Mouse (Mus musculus): ENCODE results near the gene Chmp5. TPM values are rescaled to one million over a fixed set of nuclear protein-coding genes. Genes with fewer than 3 reads are reported as not detected.
"Not testable (repeated sequence)": the region's sequence is repeated elsewhere in the genome, so short reads cannot be mapped to it uniquely, and the experiment has no call there.

Chmp5 gene
- polyA plus RNA-seq, 1 experiment from 2014 or later: 112 TPM

- H3K27me3 ChIP-seq: no peaks in the 10 kb centered on the region
- ATAC-seq (ENCODE audit: borderline replicate concordance, extremely low read depth, low FRiP score, low TSS enrichment): no peak
- no peaks in the 10 kb centered on the region for H3K9me3 ChIP-seq
- H3K9ac ChIP-seq: no peak overlapping the region
- H3K4me3 ChIP-seq: no peak overlapping the region
- H3K4me2 ChIP-seq: no peak overlapping the region
- WGBS: 73% methylated on average over 2 of the region's 2 CpGs
- no peak overlapping the region for H3K27ac ChIP-seq
- H3K36me3 ChIP-seq: no peaks in the 10 kb centered on the region
- H3K4me1 ChIP-seq: no peaks in the 10 kb centered on the region
Measured at GRCm38 (mm10) chr4:40920576-40920975, 27.6 kb upstream of the Chmp5 start.

GRCm38 (mm10) chr4:40921288-40921687 lies 26.9 kb upstream of the Chmp5 start:
- no peak for ATAC-seq (ENCODE audit: borderline replicate concordance, extremely low read depth, low FRiP score, low TSS enrichment)
- H3K27ac ChIP-seq: no peak overlapping the region

GRCm38 (mm10) chr4:40923087-40923651 lies 25.0 kb upstream of the Chmp5 start:
- 68% methylated on average over 6 of the region's 6 CpGs for WGBS
- Histone ChIP-seq H3K27me3 (no peaks in the 10 kb centered on the region), H3K27ac (no peak overlapping the region), H3K9me3 (no peaks in the 10 kb centered on the region), H3K4me1 (no peaks in the 10 kb centered on the region), H3K9ac (no peak overlapping the region), H3K4me3 (no peak overlapping the region), H3K36me3 (no peaks in the 10 kb centered on the region), H3K4me2 (no peak overlapping the region)
- ATAC-seq (ENCODE audit: borderline replicate concordance, extremely low read depth, low FRiP score, low TSS enrichment): no peak

More at GRCm38 (mm10) chr4:40921288-40921687, 26.9 kb upstream of the Chmp5 start:
- Histone ChIP-seq H3K9ac (no peak overlapping the region), H3K4me3 (no peak overlapping the region), H3K9me3 (no peaks in the 10 kb centered on the region), H3K36me3 (no peaks in the 10 kb centered on the region), H3K4me1 (no peaks in the 10 kb centered on the region), H3K27me3 (no peaks in the 10 kb centered on the region), H3K4me2 (no peak overlapping the region)
- 54% methylated on average over 3 of the region's 3 CpGs for WGBS

- Histone ChIP-seq H3K4me1 (no peaks in the 10 kb centered on the region), H3K9ac (no peak overlapping the region), H3K9me3 (no peaks in the 10 kb centered on the region), H3K36me3 (no peaks in the 10 kb centered on the region), H3K27ac (no peak overlapping the region), H3K4me3 (no peak overlapping the region), H3K27me3 (no peaks in the 10 kb centered on the region), H3K4me2 (no peak overlapping the region)
- no peak for ATAC-seq (ENCODE audit: borderline replicate concordance, extremely low read depth, low FRiP score, low TSS enrichment)
- 49% methylated on average over 3 of the region's 3 CpGs for WGBS
Measured at GRCm38 (mm10) chr4:40925568-40925967, 22.6 kb upstream of the Chmp5 start.

- no peak overlapping the region for H3K9ac ChIP-seq
- WGBS: 86% methylated on average over 7 of the region's 7 CpGs
- ATAC-seq (ENCODE audit: borderline replicate concordance, extremely low read depth, low FRiP score, low TSS enrichment): no peak
- no peaks in the 10 kb centered on the region for H3K27me3 ChIP-seq
- no peaks in the 10 kb centered on the region for H3K9me3 ChIP-seq
- peaks cover 15% of the 10 kb centered on the region for H3K36me3 ChIP-seq
- no peak overlapping the region for H3K27ac ChIP-seq
- no peak overlapping the region for H3K4me3 ChIP-seq
- H3K4me1 ChIP-seq: no peaks in the 10 kb centered on the region
- no peak overlapping the region for H3K4me2 ChIP-seq
Measured at GRCm38 (mm10) chr4:40929046-40929445, 19.2 kb upstream of the Chmp5 start.

GRCm38 (mm10) chr4:40933694-40934093 lies 14.5 kb upstream of the Chmp5 start:
- Histone ChIP-seq H3K9me3 (no peaks in the 10 kb centered on the region), H3K27me3 (no peaks in the 10 kb centered on the region), H3K27ac (no peak overlapping the region), H3K9ac (no peak overlapping the region), H3K4me3 (no peak overlapping the region), H3K4me1 (no peaks in the 10 kb centered on the region), H3K36me3 (peaks cover 51% of the 10 kb centered on the region), H3K4me2 (no peak overlapping the region)
- no peak for ATAC-seq (ENCODE audit: borderline replicate concordance, extremely low read depth, low FRiP score, low TSS enrichment)
- WGBS: 70% methylated on average over 5 of the region's 5 CpGs

GRCm38 (mm10) chr4:40934369-40934768 lies 13.8 kb upstream of the Chmp5 start:
- not testable (repeated sequence) for H3K4me2 ChIP-seq; ATAC-seq (ENCODE audit: borderline replicate concordance, extremely low read depth, low FRiP score, low TSS enrichment); H3K9me3 ChIP-seq; H3K4me3 ChIP-seq; H3K27me3 ChIP-seq; H3K9ac ChIP-seq; H3K27ac ChIP-seq; H3K4me1 ChIP-seq
- 85% methylated on average over 3 of the region's 3 CpGs for WGBS
- H3K36me3 ChIP-seq: peaks cover 57% of the 10 kb centered on the region

GRCm38 (mm10) chr4:40936175-40936839 lies 11.9 kb upstream of the Chmp5 start:
- Histone ChIP-seq H3K36me3 (peaks cover 77% of the 10 kb centered on the region), H3K9ac (no peak overlapping the region), H3K4me1 (no peaks in the 10 kb centered on the region), H3K4me3 (no peak overlapping the region), H3K27ac (no peak overlapping the region), H3K4me2 (no peak overlapping the region), H3K9me3 (no peaks in the 10 kb centered on the region; the same call in 1 of the 2 replicates), H3K27me3 (no peaks in the 10 kb centered on the region)
- no peak for ATAC-seq (ENCODE audit: borderline replicate concordance, extremely low read depth, low FRiP score, low TSS enrichment)
- WGBS: 79% methylated on average over 9 of the region's 9 CpGs

GRCm38 (mm10) chr4:40938793-40939192 lies 9.4 kb upstream of the Chmp5 start:
- WGBS: 89% methylated on average over 5 of the region's 5 CpGs
- ATAC-seq (ENCODE audit: borderline replicate concordance, extremely low read depth, low FRiP score, low TSS enrichment): no peak
- H3K36me3 ChIP-seq: peaks cover 89% of the 10 kb centered on the region
- H3K27me3 ChIP-seq: no peaks in the 10 kb centered on the region
- H3K9me3 ChIP-seq: no peaks in the 10 kb centered on the region; the same call in 1 of the 2 replicates
- no peak overlapping the region for H3K9ac ChIP-seq
- no peak overlapping the region for H3K4me3 ChIP-seq
- no peak overlapping the region for H3K27ac ChIP-seq
- H3K4me2 ChIP-seq: no peak overlapping the region
- H3K4me1 ChIP-seq: no peaks in the 10 kb centered on the region

- ATAC-seq (ENCODE audit: borderline replicate concordance, extremely low read depth, low FRiP score, low TSS enrichment): no peak
- peaks cover 11% of the 10 kb centered on the region for H3K4me1 ChIP-seq
- H3K9ac ChIP-seq: no peak overlapping the region
- H3K27me3 ChIP-seq: no peaks in the 10 kb centered on the region
- H3K4me3 ChIP-seq: no peak overlapping the region
- 97% methylated on average over 5 of the region's 5 CpGs for WGBS
- no peak overlapping the region for H3K4me2 ChIP-seq
- H3K36me3 ChIP-seq: peaks cover 71% of the 10 kb centered on the region
- H3K27ac ChIP-seq: no peak overlapping the region
- H3K9me3 ChIP-seq: no peaks in the 10 kb centered on the region; the same call in 1 of the 2 replicates
Measured at GRCm38 (mm10) chr4:40943651-40944050, 4.6 kb upstream of the Chmp5 start.

GRCm38 (mm10) chr4:40946516-40947121 lies 1.6 kb upstream of the Chmp5 start:
- ATAC-seq (ENCODE audit: borderline replicate concordance, extremely low read depth, low FRiP score, low TSS enrichment): no peak
- H3K36me3 ChIP-seq: peaks cover 53% of the 10 kb centered on the region
- H3K4me1 ChIP-seq: peaks cover 20% of the 10 kb centered on the region
- 77% methylated on average over 7 of the region's 7 CpGs for WGBS
- H3K4me3 ChIP-seq: peak overlapping the region; percentile 84
- H3K9ac ChIP-seq: peak overlapping the region; percentile 87
- no peak overlapping the region for H3K27ac ChIP-seq
- no peaks in the 10 kb centered on the region for H3K9me3 ChIP-seq
- H3K4me2 ChIP-seq: peak overlapping the region; percentile 61
- no peaks in the 10 kb centered on the region for H3K27me3 ChIP-seq

GRCm38 (mm10) chr4:40947565-40948159 lies 545 bp upstream of the Chmp5 start:
- ATAC-seq (ENCODE audit: borderline replicate concordance, extremely low read depth, low FRiP score, low TSS enrichment): no peak
- Histone ChIP-seq H3K27ac (peak overlapping the region; percentile 87), H3K4me2 (peak overlapping the region; percentile 61), H3K4me3 (peak overlapping the region; percentile 84), H3K36me3 (peaks cover 49% of the 10 kb centered on the region), H3K9me3 (no peaks in the 10 kb centered on the region), H3K4me1 (peaks cover 20% of the 10 kb centered on the region), H3K27me3 (no peaks in the 10 kb centered on the region), H3K9ac (peak overlapping the region; percentile 87)
- under 1% methylated on average over 40 of the region's 40 CpGs for WGBS
